In the genomic region with DNA sequence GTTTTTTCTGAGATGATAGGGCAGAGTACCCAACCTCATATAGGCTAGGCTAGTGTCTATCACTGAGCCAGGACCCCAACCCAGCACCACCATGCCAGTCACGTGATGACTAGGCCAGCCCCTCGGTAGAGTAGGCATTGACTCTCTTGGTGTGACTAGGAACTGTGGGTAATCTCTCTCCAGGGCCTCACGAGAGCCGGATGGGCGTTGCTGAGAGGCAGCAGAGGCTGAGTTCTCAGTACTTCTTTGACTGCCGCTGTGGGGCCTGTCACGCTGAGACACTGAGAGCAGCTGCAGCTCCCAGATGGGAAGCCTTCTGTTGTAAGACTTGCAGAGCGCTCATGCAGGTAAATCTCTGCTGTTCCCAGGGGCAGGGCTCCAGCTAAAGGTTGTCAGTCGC, we compare ENCODE assay signal across 14 mouse cellular contexts. TPM values are rescaled to one million over a fixed set of nuclear protein-coding genes. Genes with fewer than 3 reads are reported as not detected.
DNase-seq lines count a peak whose midpoint lies in the region; ATAC-seq and TF ChIP-seq lines count a peak whose summit lies in the region.
"Had no signal": no experiment of that assay in that cellular context is flagged by ENCODE, and none has a peak within 500 bp of the region (broad histone marks: within the 10 kb centered on the region; RNA-seq: fewer than 3 reads in every experiment).

No protein-coding gene starts in this region.

- no peak overlapping the region for H3K4me3 ChIP-seq in forebrain, postnatal 0 days (ENCODE audit: low read depth, low read length)
- H3K4me3 ChIP-seq in forebrain, embryonic 12.5 days (replicated peaks), result no peak overlapping the region
- H3K4me3 ChIP-seq in midbrain, embryonic 11.5 days (ENCODE audit: low read depth, low read length), result no peak overlapping the region
- H3K4me3 ChIP-seq in midbrain, embryonic 15.5 days, result no peak overlapping the region
- no peak overlapping the region for H3K4me3 ChIP-seq in lung, postnatal 0 days (ENCODE audit: low read depth, low read length)
- H3K4me3 ChIP-seq: lung, embryonic 15.5 days; midbrain, embryonic 13.5 days had no signal

- no peaks in the 10 kb centered on the region for H3K36me3 ChIP-seq in forebrain, postnatal 0 days (ENCODE audit: insufficient read depth)
- H3K36me3 ChIP-seq in forebrain, embryonic 12.5 days (replicated peaks), result no peaks in the 10 kb centered on the region; the same call in 1 of the 2 replicates
- no peaks in the 10 kb centered on the region for H3K36me3 ChIP-seq in midbrain, embryonic 11.5 days (ENCODE audit: control insufficient read depth, insufficient read depth, low read length)
- H3K36me3 ChIP-seq in midbrain, embryonic 15.5 days (replicated peaks), result no peaks in the 10 kb centered on the region
- H3K36me3 ChIP-seq in lung, postnatal 0 days (ENCODE audit: insufficient read depth, low read length), result no peaks in the 10 kb centered on the region
- H3K36me3 ChIP-seq: lung, embryonic 15.5 days; midbrain, embryonic 13.5 days had no signal

- peak; percentile 49 for DNase-seq in forebrain, postnatal 0 days
- peak; percentile 56 for DNase-seq in midbrain, embryonic 11.5 days (ENCODE audit: low spot score, missing footprints)
- peak; percentile 93 for DNase-seq in ES-CJ7 (ENCODE audit: low read depth, low spot score)
- DNase-seq in cerebellum, postnatal 10 days, result peak; percentile 45 to 46
- no peak for DNase-seq in lung, postnatal 25 days (ENCODE audit: low spot score)
- DNase-seq in lung, postnatal 0 days (ENCODE audit: low spot score), result no peak
- DNase-seq: heart, postnatal 36 days had no signal

- no peak for TF ChIP-seq EP300 in lung, postnatal 0 days (IDR thresholded peaks at IDR 0.05)

- WGBS in forebrain, postnatal 0 days, result 55% methylated on average over 9 of the region's 9 CpGs
- WGBS in forebrain, embryonic 12.5 days, result 68% methylated on average over 9 of the region's 9 CpGs
- 57% methylated on average over 9 of the region's 9 CpGs for WGBS in midbrain, embryonic 11.5 days
- 56% methylated on average over 9 of the region's 9 CpGs for WGBS in midbrain, embryonic 15.5 days
- WGBS in lung, postnatal 0 days, result 77% methylated on average over 9 of the region's 9 CpGs

- H3K4me2 ChIP-seq in forebrain, postnatal 0 days (ENCODE audit: low read depth), result no peak overlapping the region
- no peak overlapping the region for H3K4me2 ChIP-seq in forebrain, embryonic 12.5 days
- H3K4me2 ChIP-seq in midbrain, embryonic 11.5 days, result no peak overlapping the region
- H3K4me2 ChIP-seq in midbrain, embryonic 15.5 days, result no peak overlapping the region
- H3K4me2 ChIP-seq in lung, postnatal 0 days (replicated peaks; ENCODE audit: low read depth, low read length), result no peak overlapping the region
- H3K4me2 ChIP-seq: lung, embryonic 15.5 days; midbrain, embryonic 13.5 days had no signal

- TF ChIP-seq CTCF in forebrain, postnatal 0 days (IDR thresholded peaks at IDR 0.05; ENCODE audit: low read depth), result no peak
- TF ChIP-seq CTCF in lung, postnatal 0 days (IDR thresholded peaks at IDR 0.05), result no peak

- peaks cover 6% of the 10 kb centered on the region; the same call in 1 of the 2 replicates for H3K4me1 ChIP-seq in forebrain, postnatal 0 days (ENCODE audit: insufficient read depth)
- no peaks in the 10 kb centered on the region for H3K4me1 ChIP-seq in forebrain, embryonic 12.5 days
- H3K4me1 ChIP-seq in midbrain, embryonic 11.5 days (ENCODE audit: control insufficient read depth, insufficient read depth, low read length), result no peaks in the 10 kb centered on the region
- H3K4me1 ChIP-seq in midbrain, embryonic 15.5 days, result no peaks in the 10 kb centered on the region; the same call in 1 of the 2 replicates
- 0 out of 2 replicates have a peak, but pooled peaks cover 6% of the 10 kb centered on the region for H3K4me1 ChIP-seq in lung, postnatal 0 days (ENCODE audit: insufficient read depth, low read depth, low read length)
- H3K4me1 ChIP-seq: midbrain, embryonic 13.5 days had no signal

- H3K9ac ChIP-seq in forebrain, postnatal 0 days, result no peak overlapping the region
- H3K9ac ChIP-seq in forebrain, embryonic 12.5 days, result no peak overlapping the region
- no peak overlapping the region for H3K9ac ChIP-seq in midbrain, embryonic 11.5 days (ENCODE audit: low read length)
- no peak overlapping the region for H3K9ac ChIP-seq in midbrain, embryonic 15.5 days
- H3K9ac ChIP-seq in lung, postnatal 0 days (replicated peaks; ENCODE audit: low read depth), result no peak overlapping the region
- H3K9ac ChIP-seq: lung, embryonic 15.5 days; midbrain, embryonic 13.5 days had no signal

- no peaks in the 10 kb centered on the region for H3K9me3 ChIP-seq in forebrain, postnatal 0 days (ENCODE audit: low read length)
- no peaks in the 10 kb centered on the region for H3K9me3 ChIP-seq in forebrain, embryonic 12.5 days
- no peaks in the 10 kb centered on the region for H3K9me3 ChIP-seq in midbrain, embryonic 11.5 days (ENCODE audit: control insufficient read depth, low read length)
- no peaks in the 10 kb centered on the region for H3K9me3 ChIP-seq in midbrain, embryonic 15.5 days
- no peaks in the 10 kb centered on the region for H3K9me3 ChIP-seq in lung, postnatal 0 days (ENCODE audit: low read length)
- H3K9me3 ChIP-seq: lung, embryonic 15.5 days; midbrain, embryonic 13.5 days had no signal

- H3K27me3 ChIP-seq in forebrain, postnatal 0 days (ENCODE audit: insufficient read depth, low read length), result no peaks in the 10 kb centered on the region
- no peaks in the 10 kb centered on the region for H3K27me3 ChIP-seq in forebrain, embryonic 12.5 days
- H3K27me3 ChIP-seq in midbrain, embryonic 11.5 days (ENCODE audit: control insufficient read depth, insufficient read depth, low read length), result no peaks in the 10 kb centered on the region
- no peaks in the 10 kb centered on the region for H3K27me3 ChIP-seq in midbrain, embryonic 15.5 days (replicated peaks)
- H3K27me3 ChIP-seq in lung, postnatal 0 days (replicated peaks; ENCODE audit: insufficient read depth, low read length), result no peaks in the 10 kb centered on the region
- H3K27me3 ChIP-seq: lung, embryonic 15.5 days; midbrain, embryonic 13.5 days had no signal

- ATAC-seq in forebrain, postnatal 0 days, result no peak
- ATAC-seq in forebrain, embryonic 12.5 days (ENCODE audit: low FRiP score), result no peak
- ATAC-seq in midbrain, embryonic 11.5 days (ENCODE audit: low FRiP score), result no peak
- no peak for ATAC-seq in midbrain, embryonic 15.5 days (replicated peaks)
- ATAC-seq in lung, postnatal 0 days, result no peak
- ATAC-seq: CD4-positive, CD25-positive, alpha-beta regulatory T cell, adult 4 months; intestine, postnatal 0 days; midbrain, embryonic 13.5 days had no signal

- no peak overlapping the region for H3K27ac ChIP-seq in forebrain, postnatal 0 days (ENCODE audit: low read depth, low read length)
- no peak overlapping the region for H3K27ac ChIP-seq in forebrain, embryonic 12.5 days
- no peak overlapping the region for H3K27ac ChIP-seq in midbrain, embryonic 11.5 days (ENCODE audit: low read depth, low read length)
- H3K27ac ChIP-seq in midbrain, embryonic 15.5 days, result no peak overlapping the region
- no peak overlapping the region for H3K27ac ChIP-seq in lung, postnatal 0 days (ENCODE audit: low read length)
- H3K27ac ChIP-seq: lung, embryonic 15.5 days; midbrain, embryonic 13.5 days had no signal

RNA-seq across cellular contexts. Expression of a gene that starts 22.4 kb away (rescaled TPM):
- total RNA-seq in forebrain, postnatal 0 days (2014; rRNA removed), result 43.0 and 53.3 TPM in 2 replicates
- polyA plus RNA-seq in forebrain, postnatal 0 days (2015; fragmentation: Nextera tagmentation; extraction: Ambion mirVana), result 44.6 and 57.7 TPM in 2 replicates
- polyA plus RNA-seq in forebrain, embryonic 12.5 days (2016; fragmentation: Nextera tagmentation; extraction: Ambion mirVana), result 35.8 and 44.7 TPM in 2 replicates
- polyA plus RNA-seq in midbrain, embryonic 11.5 days (2014; fragmentation: Nextera tagmentation; extraction: Ambion mirVana), result 56.2 and 58.2 TPM in 2 replicates
- polyA plus RNA-seq in midbrain, embryonic 15.5 days (2015; fragmentation: Nextera tagmentation; extraction: Ambion mirVana), result 29.8 and 42.7 TPM in 2 replicates
- polyA plus RNA-seq in lung, postnatal 0 days (2015; fragmentation: Nextera tagmentation; extraction: Ambion mirVana), result 58.0 and 64.2 TPM in 2 replicates

RNA-seq across cellular contexts. Expression of a gene that starts 39.3 kb away (rescaled TPM):
- 0.24 TPM in 1 of 2 replicates, not detected in the other for total RNA-seq in forebrain, postnatal 0 days (2014; rRNA removed)
- not detected in 2 replicates for polyA plus RNA-seq in forebrain, postnatal 0 days (2015; fragmentation: Nextera tagmentation; extraction: Ambion mirVana)
- polyA plus RNA-seq in forebrain, embryonic 12.5 days (2016; fragmentation: Nextera tagmentation; extraction: Ambion mirVana), result not detected in 2 replicates
- polyA plus RNA-seq in midbrain, embryonic 11.5 days (2014; fragmentation: Nextera tagmentation; extraction: Ambion mirVana), result not detected in 2 replicates
- polyA plus RNA-seq in midbrain, embryonic 15.5 days (2015; fragmentation: Nextera tagmentation; extraction: Ambion mirVana), result 0.37 TPM in 1 of 2 replicates, not detected in the other
- polyA plus RNA-seq in lung, postnatal 0 days (2015; fragmentation: Nextera tagmentation; extraction: Ambion mirVana), result 0.14 and 0.19 TPM in 2 replicates
- total RNA-seq: granulocyte monocyte progenitor cell, adult 5-6 weeks; heart, postnatal 36 days had no signal

RNA-seq across cellular contexts. Expression of a gene that starts 51.9 kb away (rescaled TPM):
- 20.8 and 28.8 TPM in 2 replicates for total RNA-seq in forebrain, postnatal 0 days (2014; rRNA removed)
- polyA plus RNA-seq in forebrain, postnatal 0 days (2015; fragmentation: Nextera tagmentation; extraction: Ambion mirVana), result 13.9 and 21.5 TPM in 2 replicates
- 20.0 and 21.0 TPM in 2 replicates for polyA plus RNA-seq in forebrain, embryonic 12.5 days (2016; fragmentation: Nextera tagmentation; extraction: Ambion mirVana)
- 11.6 and 13.1 TPM in 2 replicates for polyA plus RNA-seq in midbrain, embryonic 11.5 days (2014; fragmentation: Nextera tagmentation; extraction: Ambion mirVana)
- polyA plus RNA-seq in midbrain, embryonic 15.5 days (2015; fragmentation: Nextera tagmentation; extraction: Ambion mirVana), result 16.8 and 17.2 TPM in 2 replicates
- 6.4 and 6.6 TPM in 2 replicates for polyA plus RNA-seq in lung, postnatal 0 days (2015; fragmentation: Nextera tagmentation; extraction: Ambion mirVana)

RNA-seq across cellular contexts. Expression of a gene that starts 52.0 kb away (rescaled TPM):
- 41.6 and 58.5 TPM in 2 replicates for total RNA-seq in forebrain, postnatal 0 days (2014; rRNA removed)
- 50.1 and 54.1 TPM in 2 replicates for polyA plus RNA-seq in forebrain, postnatal 0 days (2015; fragmentation: Nextera tagmentation; extraction: Ambion mirVana)
- 140 and 160 TPM in 2 replicates for polyA plus RNA-seq in forebrain, embryonic 12.5 days (2016; fragmentation: Nextera tagmentation; extraction: Ambion mirVana)
- 124 and 126 TPM in 2 replicates for polyA plus RNA-seq in midbrain, embryonic 11.5 days (2014; fragmentation: Nextera tagmentation; extraction: Ambion mirVana)
- 49.1 and 49.6 TPM in 2 replicates for polyA plus RNA-seq in midbrain, embryonic 15.5 days (2015; fragmentation: Nextera tagmentation; extraction: Ambion mirVana)
- polyA plus RNA-seq in lung, postnatal 0 days (2015; fragmentation: Nextera tagmentation; extraction: Ambion mirVana), result 44.7 and 52.3 TPM in 2 replicates

RNA-seq across cellular contexts. Expression of a gene that starts 54.4 kb away (rescaled TPM):
- total RNA-seq in forebrain, postnatal 0 days (2014; rRNA removed), result 15.8 and 15.9 TPM in 2 replicates
- polyA plus RNA-seq in forebrain, postnatal 0 days (2015; fragmentation: Nextera tagmentation; extraction: Ambion mirVana), result 4.2 and 4.9 TPM in 2 replicates
- polyA plus RNA-seq in forebrain, embryonic 12.5 days (2016; fragmentation: Nextera tagmentation; extraction: Ambion mirVana), result 7.2 and 8.7 TPM in 2 replicates
- polyA plus RNA-seq in midbrain, embryonic 11.5 days (2014; fragmentation: Nextera tagmentation; extraction: Ambion mirVana), result 2.8 and 3.9 TPM in 2 replicates
- polyA plus RNA-seq in midbrain, embryonic 15.5 days (2015; fragmentation: Nextera tagmentation; extraction: Ambion mirVana), result 8.4 and 8.7 TPM in 2 replicates
- polyA plus RNA-seq in lung, postnatal 0 days (2015; fragmentation: Nextera tagmentation; extraction: Ambion mirVana), result 5.9 and 7.2 TPM in 2 replicates

Comparison
In these comparisons a context has a peak if more than half of its experiments do, and no peak if none do; other contexts are left out.
1. DNase-seq: peak in forebrain, postnatal 0 days (single experiment), midbrain, embryonic 11.5 days (single experiment), ES-CJ7 (single experiment) and cerebellum, postnatal 10 days (2 of 2); none in lung, postnatal 25 days (single experiment) and lung, postnatal 0 days (single experiment).